Mouse (Mus musculus) heart, adult 2 months (tissue): Measurements from ENCODE around the gene Caskin2.

Experiments used
- CTCF ChIP-seq: fragments of 200-600 bp; IDR thresholded peaks from 2 replicates; pipeline ENCODE4 v1.8.1; 2022; ENCODE audit warnings: antibody characterized with exemption, mild to moderate bottlenecking, moderate library complexity
- EP300 ChIP-seq: fragments of 200-500 bp; IDR thresholded peaks from 2 replicates; pipeline ENCODE4 v1.6.1; 2011; ENCODE audit warnings: low read depth, low read length, control low read depth; ENCODE audit not compliant: insufficient read depth

DNA sequence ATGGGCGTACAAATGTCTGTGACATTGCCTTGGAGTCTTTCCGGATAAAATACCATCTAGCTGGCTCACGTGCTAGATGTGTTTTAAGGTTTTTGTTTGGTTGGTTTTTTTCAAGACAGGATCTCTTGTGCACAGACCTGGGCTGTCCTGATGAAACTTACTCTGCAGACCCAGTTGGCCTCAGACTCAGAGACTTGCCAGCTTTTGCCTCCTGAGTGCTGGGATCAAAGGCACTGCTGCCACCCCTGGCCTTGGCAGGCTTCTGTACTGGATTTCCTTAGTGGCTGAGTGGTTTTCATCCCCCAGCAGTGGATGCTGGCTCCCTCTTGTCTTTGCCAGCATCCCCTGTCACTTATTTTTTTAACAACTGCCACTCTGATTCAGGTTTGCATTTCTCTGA lies 44.5 kb downstream of the Caskin2 start:
- TF ChIP-seq EP300 (no peak), CTCF (no peak)
